Mouse (Mus musculus): ENCODE measurements around the gene Batf3.
A peak's percentile ranks its signal among the peaks of the same experiment; 100 is the strongest.

The Batf3 gene

DNA sequence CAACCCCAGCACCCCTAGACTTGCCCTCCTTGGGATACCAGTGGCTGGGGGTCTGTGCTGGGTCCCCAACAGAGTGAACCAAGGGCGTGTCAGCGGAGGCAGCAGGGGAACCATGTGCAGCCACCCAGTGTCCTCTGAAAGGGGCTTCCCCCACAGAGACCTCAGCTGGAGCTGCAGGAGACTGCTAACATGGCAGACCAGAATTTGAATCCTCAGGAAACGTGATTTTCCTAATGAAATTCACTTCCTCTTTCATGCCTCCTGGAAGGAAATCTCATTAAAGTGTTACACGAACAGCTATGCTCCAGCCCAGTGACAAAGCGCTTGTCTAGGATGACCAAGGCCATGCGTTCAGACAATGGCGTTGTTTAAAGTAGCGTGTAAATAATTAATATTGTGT lies 10.7 kb upstream of the Batf3 start:
- DNase-seq: no peak

DNA sequence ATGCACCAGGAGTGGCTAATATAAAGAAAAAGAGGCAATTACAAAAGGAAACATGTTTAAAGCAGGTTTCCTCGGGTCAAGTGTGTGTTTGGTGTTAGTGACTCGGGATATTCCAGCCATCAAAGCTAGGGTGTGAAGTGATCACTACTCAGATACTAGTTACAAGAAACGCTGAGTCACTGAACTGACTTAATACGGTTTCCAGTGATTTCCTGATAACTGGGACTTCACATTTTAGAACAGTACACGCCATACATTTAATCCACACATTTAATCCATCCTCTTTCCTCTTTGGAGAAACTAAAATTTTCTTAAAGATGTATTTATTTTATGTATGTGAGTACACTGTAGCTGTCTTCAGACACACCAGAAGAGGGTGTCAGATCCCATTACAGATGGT lies 9.7 kb upstream of the Batf3 start:
- no peak for DNase-seq

DNA sequence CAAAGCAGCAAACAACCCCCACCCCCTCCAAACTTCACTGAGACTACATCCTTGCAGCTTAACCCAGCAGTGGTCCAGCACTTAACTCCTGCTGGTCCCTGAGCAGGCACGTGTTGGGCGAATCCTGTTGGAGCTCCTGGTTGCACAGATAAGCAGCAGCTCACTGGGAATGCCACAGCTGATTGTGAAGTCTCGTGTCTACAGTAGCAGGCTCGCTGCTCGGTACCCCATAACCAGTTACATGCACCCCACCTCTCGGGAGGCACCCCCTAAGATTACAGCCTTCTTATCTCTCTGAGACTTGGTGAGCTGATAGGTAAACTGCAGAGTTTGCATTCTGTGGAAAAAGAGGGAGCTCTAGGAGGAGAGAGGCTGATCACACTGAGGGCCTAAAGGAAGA lies 8.3 kb upstream of the Batf3 start:
- no peak for DNase-seq

DNA sequence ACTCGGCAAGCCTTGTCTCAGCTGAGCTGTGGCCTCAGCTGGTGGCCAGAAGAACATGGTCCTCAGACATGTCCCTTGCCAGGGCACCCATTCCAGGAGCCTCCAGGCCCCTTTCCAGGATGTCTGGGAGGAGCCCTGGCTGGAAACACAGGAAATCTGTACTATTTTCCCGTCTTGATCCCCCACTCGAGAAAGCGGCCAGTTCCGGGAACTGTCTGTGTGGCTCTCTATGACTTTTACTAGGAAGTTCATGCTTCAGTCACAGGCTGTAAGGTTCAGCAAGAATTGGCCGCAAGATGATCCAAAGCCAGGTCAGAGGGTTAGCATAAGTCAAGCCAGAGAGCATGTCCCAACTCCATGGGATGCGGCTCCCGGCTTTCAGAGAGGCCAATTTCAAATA lies 5.6 kb upstream of the Batf3 start:
- no peak for DNase-seq

DNA sequence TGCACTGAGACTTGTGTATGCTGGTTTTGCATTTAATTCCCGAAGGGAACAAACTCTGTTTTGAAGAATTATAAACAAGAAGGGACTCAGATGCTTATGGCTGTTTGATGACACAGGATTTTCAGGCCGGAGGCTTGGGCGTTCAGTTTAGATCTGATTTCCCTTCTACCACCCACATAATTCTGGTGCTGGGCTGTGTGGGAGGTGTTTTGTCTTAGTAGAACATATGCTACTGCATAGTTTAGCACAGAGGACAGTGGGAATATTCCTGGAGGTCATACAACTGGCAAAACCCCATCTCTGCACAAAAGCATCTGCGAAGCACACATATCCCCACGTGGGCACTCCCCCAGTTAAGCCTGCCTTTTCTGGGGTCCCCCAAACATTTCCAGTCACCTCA lies 4.1 kb upstream of the Batf3 start:
- no peak for DNase-seq

DNA sequence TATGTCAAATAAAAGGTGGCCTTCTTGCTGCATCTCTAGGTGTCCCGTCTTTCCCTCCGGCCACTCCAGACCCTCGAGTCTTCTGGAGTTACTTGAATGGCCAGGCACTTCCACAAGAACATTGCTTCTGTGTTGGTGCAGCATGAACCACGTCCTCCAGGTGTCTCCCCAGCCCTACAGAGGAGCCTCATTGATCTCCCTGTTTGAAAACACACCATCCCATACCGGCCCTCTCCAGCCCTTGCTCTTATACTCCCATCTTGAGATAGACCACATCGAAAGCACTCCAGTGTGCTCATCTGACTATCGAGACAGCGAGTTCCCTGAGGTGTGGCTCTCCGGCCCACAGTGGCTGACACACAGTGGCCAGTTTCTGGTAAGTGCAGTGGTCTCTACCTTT lies 2.6 kb upstream of the Batf3 start:
- DNase-seq: peak in 1 of 2 experiments; percentile 20

DNA sequence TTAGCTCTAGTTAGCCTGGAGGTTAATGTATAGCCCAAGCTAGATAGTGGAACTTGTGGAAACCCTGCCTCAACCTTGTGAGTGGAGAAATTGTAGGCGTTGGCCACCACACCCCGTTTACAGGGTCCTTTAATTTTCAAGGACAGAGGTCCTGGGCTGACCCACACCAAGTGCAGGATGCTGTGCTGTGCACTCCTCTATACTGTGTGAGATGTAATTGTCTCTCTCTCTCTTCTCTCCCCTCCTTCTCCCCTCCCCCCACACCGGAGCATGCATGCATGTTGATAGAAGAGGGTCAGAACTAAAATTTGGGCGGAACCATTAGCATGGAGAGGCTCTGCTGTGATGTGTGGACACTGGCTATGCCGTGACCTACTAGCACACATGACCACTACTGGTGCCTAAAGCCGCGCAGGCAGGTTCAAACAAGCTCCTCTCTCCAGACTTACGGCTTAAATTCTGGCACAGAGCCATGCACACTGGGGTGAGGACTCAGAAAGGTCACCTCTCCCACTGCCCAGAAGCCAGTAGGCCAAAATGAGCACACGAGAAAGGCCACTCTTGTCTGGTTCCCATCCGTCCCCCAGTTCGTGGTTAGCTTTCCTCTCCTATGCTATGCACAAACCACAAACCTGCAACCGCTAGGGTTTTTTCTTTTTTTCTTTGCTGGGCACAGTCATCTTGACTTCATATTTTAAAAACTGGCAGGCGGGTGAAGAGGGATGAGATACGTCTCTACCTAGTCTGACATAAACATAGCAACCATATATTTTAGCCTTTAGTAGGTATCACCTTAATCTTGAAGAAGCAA lies 571 bp upstream of the Batf3 start:
- no peak for DNase-seq

DNA sequence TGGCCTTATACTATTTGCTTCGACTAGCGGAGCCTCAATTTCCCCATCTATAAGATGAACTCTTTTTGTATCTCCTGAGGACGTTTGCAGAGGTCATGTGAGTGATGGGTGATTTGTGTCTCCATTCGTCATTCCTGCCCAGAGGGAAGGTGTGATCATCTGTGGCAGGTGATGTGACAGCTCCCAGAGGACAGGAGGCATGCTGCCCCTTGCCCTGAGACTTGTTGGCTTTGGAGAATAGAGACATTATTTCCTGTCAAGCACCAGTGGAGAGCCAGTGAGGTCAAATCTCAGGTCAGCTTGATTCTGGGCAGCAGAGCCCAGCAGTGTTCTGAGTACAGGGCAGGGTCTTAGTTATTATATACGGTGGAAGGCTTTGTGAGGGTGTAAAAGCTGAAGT lies 1.5 kb downstream of the Batf3 start:
- DNase-seq: no peak

DNA sequence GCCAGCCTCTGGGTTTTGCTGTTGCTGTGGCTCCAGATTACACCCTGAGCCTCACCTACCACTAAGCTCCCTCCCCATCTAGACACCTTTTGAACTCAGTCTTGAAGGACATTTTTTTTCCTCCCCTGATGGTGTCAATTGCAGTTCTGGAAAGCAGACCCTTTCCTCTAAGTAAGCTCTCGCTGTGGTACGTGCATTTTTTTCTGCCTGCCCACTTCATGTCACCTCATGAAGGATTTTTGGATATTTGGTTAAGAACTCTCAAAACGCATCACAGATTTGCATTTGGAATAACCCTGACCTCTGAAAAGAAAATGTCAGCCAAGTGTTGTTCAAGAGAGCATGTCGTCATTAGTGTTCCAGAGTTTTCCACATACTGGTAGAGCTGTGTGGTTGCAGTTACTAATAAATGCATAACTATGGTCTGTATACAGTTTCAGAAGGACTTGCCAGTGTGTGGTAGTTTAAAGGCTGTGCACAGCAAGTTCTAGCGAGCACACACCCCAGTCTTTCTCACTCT lies 2.2 kb downstream of the Batf3 start:
- DNase-seq: no peak

DNA sequence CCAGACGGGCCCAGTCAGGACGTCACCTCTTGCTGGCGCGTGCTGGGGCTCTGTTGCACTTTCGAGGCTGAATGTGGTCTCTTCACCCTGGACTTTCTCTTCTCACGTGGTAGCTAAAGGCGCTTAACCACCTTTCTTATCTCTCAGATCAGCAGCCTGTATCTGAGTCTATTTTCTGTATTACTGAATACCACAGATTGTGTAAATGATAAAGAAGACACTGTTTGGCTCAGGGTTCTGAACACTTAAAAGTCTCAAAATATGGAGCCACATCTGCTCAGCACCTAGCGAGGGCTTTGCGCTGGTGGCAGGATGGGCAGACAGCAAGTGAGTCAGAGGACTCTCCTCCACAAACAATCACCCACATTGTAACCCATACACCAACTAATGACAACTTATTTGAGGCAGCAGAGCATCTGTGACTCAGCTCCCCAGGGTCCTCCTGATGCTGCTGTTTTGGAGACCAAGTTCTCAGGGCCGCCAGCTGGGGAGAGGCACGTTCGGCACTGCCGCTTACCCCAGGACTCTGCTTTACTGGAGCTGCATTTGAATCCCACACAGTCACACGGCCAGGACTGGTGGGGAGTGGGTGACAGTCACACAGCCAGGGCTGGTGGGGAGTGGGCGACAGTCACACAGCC lies 5.2 kb downstream of the Batf3 start:
- no peak for DNase-seq

DNA sequence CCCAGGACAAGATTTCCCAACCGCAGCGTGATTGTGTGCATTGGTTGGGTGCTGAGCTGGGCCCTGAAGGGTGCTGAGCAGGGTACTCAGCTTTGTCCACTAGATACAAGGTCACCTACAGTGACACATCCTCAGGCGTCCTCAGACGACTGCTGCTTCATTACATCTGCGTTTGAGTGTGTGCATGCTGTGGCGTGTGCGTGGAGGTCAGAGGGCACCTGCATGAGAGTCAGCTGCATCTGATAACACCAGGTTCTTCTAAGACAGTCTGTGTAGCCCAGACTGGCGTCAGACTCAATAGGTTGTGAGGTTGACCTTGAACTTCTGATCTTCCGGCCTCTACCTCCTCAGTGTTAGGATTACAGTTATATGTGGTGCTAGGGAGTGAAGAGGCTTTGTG lies 7.6 kb downstream of the Batf3 start:
- no peak for DNase-seq

DNA sequence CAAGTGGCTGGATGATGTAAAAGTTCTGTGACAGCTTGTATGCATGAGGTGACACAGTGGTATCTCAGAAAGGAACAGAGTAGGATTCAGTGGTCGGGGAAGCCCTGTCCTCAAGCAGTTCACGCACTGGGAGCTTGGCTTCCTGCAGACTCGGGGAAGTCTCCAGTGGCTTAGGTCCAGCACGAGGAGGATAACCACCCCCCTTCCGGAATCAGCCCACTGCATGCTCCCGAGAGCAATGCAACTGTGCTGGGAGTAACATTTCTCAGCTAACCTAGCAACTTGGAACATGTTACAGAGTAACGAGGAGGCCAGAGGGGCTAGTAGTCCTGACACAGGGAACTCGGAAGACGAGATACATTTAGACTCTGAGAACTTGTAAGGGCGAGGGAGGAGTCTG lies 9.7 kb downstream of the Batf3 start:
- no peak for DNase-seq

DNA sequence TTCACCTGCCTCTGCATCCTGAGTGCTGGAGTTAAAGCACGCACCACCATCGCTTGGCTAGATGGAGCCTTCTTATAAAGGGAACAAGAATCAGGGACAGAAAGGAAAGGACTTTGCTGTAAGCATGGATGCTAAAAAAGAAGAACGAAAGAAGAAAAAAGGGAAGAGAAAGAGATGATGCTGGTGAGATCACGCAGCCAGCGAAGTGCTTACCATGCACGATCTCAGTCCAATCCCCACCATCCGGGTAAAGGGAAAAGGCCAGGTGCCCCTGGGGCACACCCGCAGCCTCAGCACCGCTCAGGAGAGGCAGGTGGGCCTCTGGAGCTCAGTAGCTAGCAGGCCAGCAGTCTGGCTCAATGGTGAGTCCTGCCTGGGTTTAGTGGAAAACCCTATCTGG lies 12.3 kb downstream of the Batf3 start:
- no peak for DNase-seq

DNA sequence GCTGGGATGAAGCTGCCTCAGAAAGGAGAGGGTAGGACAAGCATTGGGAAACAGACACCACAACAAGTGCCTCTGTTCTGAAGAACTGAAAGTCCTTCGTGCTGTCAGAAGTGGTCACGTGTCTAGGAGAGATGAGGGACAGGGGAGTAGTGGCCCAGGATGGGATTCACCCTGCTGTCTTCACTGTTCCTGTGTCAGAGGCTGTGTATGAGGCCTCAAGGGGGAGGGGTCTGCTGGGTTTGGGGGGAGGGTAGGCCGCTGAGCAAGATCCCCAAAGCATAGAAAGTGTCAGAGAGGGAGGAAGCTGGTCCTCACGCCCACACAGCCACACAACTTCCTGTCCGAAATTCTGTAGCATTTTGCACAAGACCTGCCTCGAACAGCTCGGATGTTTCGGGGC lies 13.5 kb downstream of the Batf3 start:
- DNase-seq: peak; percentile 30 to 36

DNA sequence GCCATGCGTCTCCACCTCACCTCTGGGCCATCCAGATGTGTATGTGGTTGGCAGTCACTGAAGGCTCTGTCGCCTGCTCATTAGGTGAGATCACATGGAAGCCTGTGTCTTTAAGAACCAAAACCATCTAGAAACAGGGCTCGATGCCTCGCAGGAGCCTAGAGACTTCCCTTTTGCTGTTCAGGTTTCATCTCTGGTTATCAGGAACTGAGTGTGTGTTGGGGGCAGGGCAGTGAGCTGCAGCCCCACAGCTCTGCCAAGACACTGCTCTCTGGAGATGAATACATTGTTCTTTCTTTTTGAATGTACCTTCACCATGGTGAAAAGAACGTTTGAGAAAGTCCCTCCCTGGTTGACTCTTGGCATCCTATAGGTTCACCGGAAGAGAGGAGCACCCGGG lies 17.2 kb downstream of the Batf3 start:
- DNase-seq: peak in 1 of 2 experiments; percentile 27

DNA sequence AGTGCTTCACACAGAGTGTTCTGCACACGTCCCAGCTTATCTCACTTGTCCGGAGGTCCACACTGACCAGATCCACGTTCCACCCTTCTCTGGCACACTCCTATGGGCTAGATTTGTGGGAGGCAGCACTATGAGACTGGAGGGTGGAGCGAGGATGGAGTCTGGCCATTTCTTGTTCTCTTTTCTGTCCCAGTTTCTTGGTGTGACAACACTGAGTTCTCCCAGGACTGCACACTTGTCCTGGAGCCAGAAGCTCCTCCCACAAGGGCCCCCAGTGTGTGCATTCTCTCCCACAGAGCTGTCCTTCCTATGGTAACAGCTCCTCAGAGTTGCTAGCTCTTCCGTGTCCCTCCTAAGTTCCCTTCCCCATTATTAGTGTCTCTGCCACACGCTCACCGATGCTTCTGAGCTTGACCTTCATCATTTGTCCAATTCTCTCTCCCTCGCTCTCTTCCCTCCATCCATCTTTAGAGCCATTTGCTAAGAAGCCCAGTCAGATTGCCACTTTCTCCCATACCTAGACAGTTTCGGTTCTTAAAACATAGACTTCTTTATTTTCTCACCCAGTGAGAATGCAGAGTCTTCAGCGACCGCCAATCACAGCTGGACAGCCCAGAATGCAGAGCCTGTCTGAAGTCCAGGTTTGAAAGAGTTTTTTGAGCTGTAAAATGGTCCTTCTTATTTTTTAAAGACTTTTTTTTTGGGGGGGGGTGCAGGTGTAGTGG lies 18.0 kb downstream of the Batf3 start:
- no peak for DNase-seq

DNA sequence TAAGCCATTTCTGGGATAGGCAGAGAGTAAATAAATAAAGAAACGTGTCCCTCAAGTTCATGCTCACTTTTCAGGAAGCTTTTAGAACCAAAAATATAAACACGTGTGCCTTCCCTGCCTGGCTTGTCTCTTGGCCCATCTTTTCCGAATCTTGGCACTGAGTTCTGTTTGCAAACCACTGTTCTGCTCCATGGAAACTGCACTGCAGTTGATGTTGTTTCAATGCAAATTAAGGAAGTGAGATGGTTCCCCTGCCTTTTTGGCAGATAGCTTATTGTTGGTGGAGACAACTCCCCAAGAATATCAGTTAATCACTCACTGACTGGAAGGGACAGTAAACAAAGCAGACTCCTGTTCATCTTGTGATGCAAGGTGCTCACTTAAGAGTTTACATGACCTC lies 25.1 kb downstream of the Batf3 start:
- DNase-seq: no peak

DNA sequence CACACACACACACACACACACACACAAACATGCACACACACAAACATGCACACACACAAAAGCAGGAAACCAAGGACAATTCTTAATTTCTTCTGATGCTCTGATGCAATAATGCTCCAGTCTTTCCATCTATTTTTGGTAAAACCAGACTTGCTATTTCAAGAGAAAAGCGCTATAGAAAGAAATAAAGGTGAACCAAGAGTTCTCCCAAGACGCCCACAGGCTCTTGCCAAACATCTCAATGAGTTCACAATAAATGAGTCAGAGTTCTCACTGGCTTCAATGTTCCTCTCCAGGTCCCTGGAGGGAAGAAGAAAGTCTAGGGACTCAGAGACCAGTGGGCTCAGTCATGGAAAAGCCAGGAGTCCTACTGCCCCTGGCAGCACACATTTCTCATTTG lies 26.0 kb downstream of the Batf3 start:
- DNase-seq: no peak

DNA sequence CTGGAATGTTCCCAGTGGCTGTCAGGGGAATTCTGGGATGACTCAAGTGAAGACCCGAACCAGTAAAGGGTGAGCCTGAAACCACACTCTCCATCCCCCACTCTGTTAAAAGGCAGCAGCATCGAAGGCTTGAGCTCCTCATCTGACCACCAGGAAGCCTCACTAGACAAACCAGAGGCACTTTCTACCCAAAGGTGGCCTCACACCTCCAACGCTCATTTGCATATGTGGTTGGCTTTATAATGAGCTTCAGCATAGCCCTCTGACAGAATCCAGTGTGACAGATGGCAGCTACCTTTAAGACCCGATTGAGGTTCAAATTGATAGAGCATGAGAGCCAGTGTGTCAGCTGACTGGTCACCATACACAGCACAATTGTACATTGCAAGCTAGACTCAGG lies 26.6 kb downstream of the Batf3 start:
- DNase-seq: no peak

DNA sequence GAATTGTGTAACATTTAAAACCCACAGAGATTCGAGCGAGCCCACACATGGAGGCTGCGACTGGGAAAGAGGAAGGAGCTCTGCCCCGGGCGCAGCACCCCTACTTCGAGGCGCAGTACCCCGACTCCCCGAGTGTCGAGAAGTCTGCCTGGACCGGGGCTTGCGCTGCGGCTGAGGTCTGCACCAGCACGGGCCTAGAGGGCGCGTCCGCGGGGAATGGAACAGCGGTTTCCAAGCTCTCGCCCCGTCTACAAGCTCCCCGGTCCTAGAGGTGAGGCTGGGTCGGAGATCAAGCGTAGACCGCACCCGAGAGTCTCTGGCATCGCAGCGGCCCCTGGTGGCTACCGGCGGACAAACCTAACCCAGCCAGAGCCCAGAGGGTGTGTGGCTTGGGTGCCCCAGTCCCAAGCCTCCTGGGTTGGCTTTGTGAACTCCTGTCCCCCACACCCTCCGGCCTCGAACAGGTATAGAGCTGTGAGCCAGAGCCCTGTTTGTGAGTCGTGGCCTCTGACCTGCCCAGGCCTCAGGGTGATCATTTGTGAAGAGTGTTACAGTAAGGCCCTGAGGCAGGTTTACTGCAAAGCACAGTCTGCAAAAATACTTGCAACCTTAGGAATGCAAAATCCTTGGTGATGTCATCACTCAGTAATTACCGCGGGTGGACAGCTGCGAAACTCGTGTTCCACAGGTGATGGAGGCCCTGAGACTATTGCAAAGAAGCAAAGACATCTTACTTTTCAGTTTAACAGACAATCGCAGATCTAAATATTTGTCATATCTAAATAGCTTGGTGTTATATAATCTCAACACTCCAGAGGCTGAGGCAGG lies 28.4 kb downstream of the Batf3 start:
- DNase-seq: peak; percentile 82

DNA sequence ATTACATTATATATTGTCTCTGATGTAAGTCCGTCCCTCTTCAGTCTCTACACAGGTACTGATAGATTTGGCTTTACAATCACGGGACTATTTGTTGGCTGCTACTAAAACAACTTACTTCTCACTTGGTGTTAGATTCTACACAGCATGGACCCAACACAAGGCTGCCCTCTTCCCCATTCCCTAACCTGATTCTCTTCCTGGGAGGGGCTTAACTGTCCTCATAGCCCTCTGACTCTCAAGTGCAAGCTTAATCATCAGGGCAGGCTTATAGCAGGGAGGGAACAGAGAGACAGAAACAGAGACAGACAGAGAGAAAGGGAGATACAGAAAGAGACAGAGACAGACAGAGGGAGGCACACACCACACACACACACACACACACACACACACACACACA lies 34.0 kb downstream of the Batf3 start:
- no peak for DNase-seq

DNA sequence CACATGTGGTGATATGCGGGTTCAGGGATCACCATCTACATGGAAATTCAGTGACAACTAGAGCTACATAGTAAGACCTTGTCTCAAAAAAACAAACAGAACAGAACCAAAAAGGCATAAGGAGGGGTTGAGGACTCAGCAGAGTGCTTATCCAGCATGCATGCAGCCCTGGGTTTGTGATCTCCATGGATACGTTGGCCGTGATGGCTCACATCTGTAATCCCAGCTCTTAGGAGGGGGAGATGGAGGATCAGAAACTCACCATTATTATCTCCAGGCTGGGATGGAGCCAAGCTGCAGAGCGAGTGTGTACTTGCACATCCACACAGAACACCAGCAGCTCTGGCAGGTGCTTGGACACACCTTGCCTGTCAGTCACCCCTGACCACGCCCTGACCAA lies 34.6 kb downstream of the Batf3 start:
- DNase-seq: no peak

DNA sequence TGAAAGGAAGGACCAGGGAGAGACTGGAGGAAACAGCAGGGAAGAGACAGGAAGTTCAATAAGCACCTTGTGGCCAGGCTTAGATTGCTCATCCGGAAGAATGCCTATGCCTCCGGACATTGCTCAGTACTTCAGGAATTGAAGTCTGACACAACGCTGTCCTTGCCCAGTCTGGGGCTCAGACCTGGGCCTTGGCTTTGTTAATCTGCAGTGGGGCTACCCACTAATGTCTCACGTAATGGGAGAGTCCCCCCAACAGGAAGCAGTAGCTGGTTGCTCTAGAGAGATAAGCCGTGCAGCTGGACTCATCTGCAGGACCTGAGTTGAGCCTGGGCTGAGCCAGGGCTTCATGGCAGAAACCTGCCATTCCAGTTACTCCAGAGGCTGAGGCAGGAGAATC lies 35.3 kb downstream of the Batf3 start:
- DNase-seq: no peak
